Mouse (Mus musculus): ENCODE measurements around the gene Vmn1r229. TPM values are rescaled to one million over a fixed set of nuclear protein-coding genes. Genes with fewer than 3 reads are reported as not detected.

The Vmn1r229 gene
- polyA plus RNA-seq (2015; fragmentation: Nextera tagmentation; extraction: Ambion mirVana), result not detected in 2 replicates

DNA sequence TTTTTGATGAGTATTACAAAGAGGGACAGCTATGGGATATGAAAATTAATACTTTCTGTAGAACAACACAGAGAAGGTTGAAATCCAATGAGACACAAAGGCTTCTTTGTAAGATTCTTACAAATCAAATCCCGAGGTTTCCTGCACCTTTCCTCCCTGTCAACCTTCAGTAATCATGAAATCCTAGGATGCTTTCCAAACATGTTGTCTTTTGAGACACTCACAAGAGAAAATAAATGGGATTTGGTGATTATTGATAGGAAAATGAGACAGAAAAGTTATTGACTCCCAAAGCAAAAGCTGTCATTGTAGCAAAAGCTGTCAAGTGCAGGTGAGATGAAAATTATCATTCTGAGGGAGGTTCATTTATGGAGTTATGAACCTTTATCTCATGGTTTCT is at the start of gene Vmn1r229:
Vmn1r229 (plus strand) TSS at position 301 of the 400 bp plus-strand sequence.
- Histone ChIP-seq H3K27me3 (ENCODE audit: insufficient read depth, low read length) (no peaks in the 10 kb centered on the region), H3K36me3 (replicated peaks; ENCODE audit: insufficient read depth, low read length) (no peaks in the 10 kb centered on the region), H3K4me2 (ENCODE audit: low read depth, low read length) (no peak within 1 kb of the TSS), H3K9ac (replicated peaks) (no peak within 1 kb of the TSS), H3K4me3 (ENCODE audit: low read depth, low read length) (no peak within 1 kb of the TSS), H3K9me3 (ENCODE audit: low read length) (no peaks in the 10 kb centered on the region), H3K4me1 (ENCODE audit: insufficient read depth) (no peaks in the 10 kb centered on the region), H3K27ac (ENCODE audit: low read depth) (no peak within 1 kb of the TSS)
- DNase-seq, result no peak
- WGBS (ENCODE audit: insufficient replicate concordance), result 52% methylated on average over 1 of the region's 1 CpGs
- no peak for ATAC-seq
- TF ChIP-seq EP300 (IDR thresholded peaks at IDR 0.05; ENCODE audit: low read depth), result no peak
- no peak for TF ChIP-seq CTCF (IDR thresholded peaks at IDR 0.05; ENCODE audit: low read depth)

DNA sequence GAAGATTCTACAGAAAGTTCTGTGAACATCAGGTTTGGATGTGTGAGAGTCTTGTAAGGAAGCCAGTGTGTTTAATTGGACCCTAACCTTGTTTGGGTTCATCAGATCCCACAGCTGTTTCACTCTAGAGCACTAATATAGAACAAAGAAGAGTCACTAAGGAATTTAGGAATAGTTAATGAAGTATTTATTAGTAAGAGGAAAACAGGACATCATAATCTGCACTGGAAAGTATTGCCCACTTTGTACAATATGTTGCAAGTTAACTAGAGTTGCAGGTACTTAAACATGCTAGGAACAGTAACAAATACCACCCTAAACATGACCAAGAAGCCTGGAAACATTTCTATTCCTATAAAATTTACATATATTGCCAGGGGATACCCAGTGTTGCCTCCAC is 25.3 kb upstream of the Vmn1r229 start, which contains the start of gene Vmn1r228:
Vmn1r228 (minus strand) TSS at position 101 of the 400 bp plus-strand sequence.
- Histone ChIP-seq H3K27ac (ENCODE audit: low read depth) (no peak within 1 kb of the TSS), H3K4me2 (ENCODE audit: low read depth, low read length) (no peak within 1 kb of the TSS), H3K4me3 (ENCODE audit: low read depth, low read length) (no peak within 1 kb of the TSS), H3K9me3 (ENCODE audit: low read length) (no peaks in the 10 kb centered on the region), H3K27me3 (ENCODE audit: insufficient read depth, low read length) (no peaks in the 10 kb centered on the region), H3K4me1 (ENCODE audit: insufficient read depth) (no peaks in the 10 kb centered on the region), H3K9ac (replicated peaks) (no peak within 1 kb of the TSS), H3K36me3 (replicated peaks; ENCODE audit: insufficient read depth, low read length) (no peaks in the 10 kb centered on the region)
- no peak for TF ChIP-seq EP300 (IDR thresholded peaks at IDR 0.05; ENCODE audit: low read depth)
- no peak for TF ChIP-seq CTCF (IDR thresholded peaks at IDR 0.05; ENCODE audit: low read depth)
- ATAC-seq (no peak), DNase-seq (no peak)

DNA sequence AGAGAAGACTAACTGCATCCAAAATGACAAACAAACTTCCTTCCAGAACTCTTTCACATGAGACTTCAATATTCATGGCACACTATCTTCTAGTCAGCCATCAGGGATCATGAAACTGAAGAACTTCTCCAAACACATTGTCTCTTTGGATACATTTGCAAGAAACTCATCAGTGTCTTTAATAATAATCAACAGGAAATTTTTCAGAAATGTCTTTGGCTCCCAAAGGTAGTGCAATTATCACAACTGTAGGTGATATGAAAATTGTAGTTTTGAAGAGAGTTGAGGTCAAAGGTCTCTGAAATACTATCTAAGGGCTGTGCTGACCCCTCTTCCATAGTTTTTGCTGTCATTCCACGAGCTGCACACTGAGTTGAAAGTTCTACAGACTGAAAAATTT is 28.8 kb downstream of the Vmn1r229 start, which contains the start of gene Vmn1r230:
Vmn1r230 (plus strand) TSS at position 301 of the 400 bp plus-strand sequence.
- Histone ChIP-seq H3K9me3 (ENCODE audit: low read length) (no peaks in the 10 kb centered on the region), H3K4me2 (ENCODE audit: low read depth, low read length) (no peak within 1 kb of the TSS), H3K36me3 (replicated peaks; ENCODE audit: insufficient read depth, low read length) (no peaks in the 10 kb centered on the region), H3K4me3 (ENCODE audit: low read depth, low read length) (no peak within 1 kb of the TSS), H3K27ac (ENCODE audit: low read depth) (no peak within 1 kb of the TSS), H3K9ac (replicated peaks) (no peak within 1 kb of the TSS), H3K4me1 (ENCODE audit: insufficient read depth) (no peaks in the 10 kb centered on the region), H3K27me3 (ENCODE audit: insufficient read depth, low read length) (no peaks in the 10 kb centered on the region)
- WGBS (ENCODE audit: insufficient replicate concordance), result 8% methylated on average over 1 of the region's 1 CpGs
- no peak for ATAC-seq
- TF ChIP-seq CTCF (IDR thresholded peaks at IDR 0.05; ENCODE audit: low read depth) (no peak), EP300 (IDR thresholded peaks at IDR 0.05; ENCODE audit: low read depth) (no peak)
- DNase-seq, result no peak

Other genes with a start within 250 kb of the Vmn1r229 start
- not detected in 2 replicates for gene Vmn2r109, start 246.8 kb upstream of the Vmn1r229 start, polyA plus RNA-seq (2015; fragmentation: Nextera tagmentation; extraction: Ambion mirVana)
- not detected in 2 replicates for gene Vmn2r110, start 215.1 kb upstream of the Vmn1r229 start, polyA plus RNA-seq (2015; fragmentation: Nextera tagmentation; extraction: Ambion mirVana)
- not detected in 2 replicates for gene Fpr-rs3, start 186.7 kb upstream of the Vmn1r229 start, polyA plus RNA-seq (2015; fragmentation: Nextera tagmentation; extraction: Ambion mirVana)
- not detected in 2 replicates for gene Vmn1r226, start 128.7 kb upstream of the Vmn1r229 start, polyA plus RNA-seq (2015; fragmentation: Nextera tagmentation; extraction: Ambion mirVana)
- not detected in 2 replicates for gene Vmn1r227, start 81.7 kb upstream of the Vmn1r229 start, polyA plus RNA-seq (2015; fragmentation: Nextera tagmentation; extraction: Ambion mirVana)
- gene Vmn1r228, start 25.4 kb upstream of the Vmn1r229 start, polyA plus RNA-seq (2015; fragmentation: Nextera tagmentation; extraction: Ambion mirVana), result not detected in 2 replicates
- gene Vmn1r230, start 28.9 kb downstream of the Vmn1r229 start, polyA plus RNA-seq (2015; fragmentation: Nextera tagmentation; extraction: Ambion mirVana), result not detected in 2 replicates
- not detected in 2 replicates for gene Vmn1r231, start 93.5 kb downstream of the Vmn1r229 start, polyA plus RNA-seq (2015; fragmentation: Nextera tagmentation; extraction: Ambion mirVana)
- gene Vmn1r232, start 108.2 kb downstream of the Vmn1r229 start, polyA plus RNA-seq (2015; fragmentation: Nextera tagmentation; extraction: Ambion mirVana), result not detected in 2 replicates
- gene Ppp2r1a, start 133.8 kb downstream of the Vmn1r229 start, polyA plus RNA-seq (2015; fragmentation: Nextera tagmentation; extraction: Ambion mirVana), result 63.8 and 65.8 TPM in 2 replicates
- not detected in 2 replicates for gene Vmn1r233, start 184.9 kb downstream of the Vmn1r229 start, polyA plus RNA-seq (2015; fragmentation: Nextera tagmentation; extraction: Ambion mirVana)
- gene Zfp160, start 197.3 kb downstream of the Vmn1r229 start, polyA plus RNA-seq (2015; fragmentation: Nextera tagmentation; extraction: Ambion mirVana), result 2.5 and 3.3 TPM in 2 replicates